Mouse (Mus musculus) G1E (cell line): ENCODE measurements around the gene Arid3a. TPM values are rescaled to one million over a fixed set of nuclear protein-coding genes. Genes with fewer than 3 reads are reported as not detected.

Experiments used
- ATAC-seq: 2 replicates; pipeline ENCODE4 v1.8.0; 2016; ENCODE audit warnings: mild to moderate bottlenecking; ENCODE audit not compliant: insufficient number of reproducible peaks, poor library complexity, low FRiP score, severe bottlenecking; ENCODE audit errors: extremely low read depth
- DNase-seq: peaks from one replicate; pipeline ENCODE4 v3.0.0; 2012; ENCODE audit warnings: low spot score
- H3K27me3 ChIP-seq: 2 replicates; pipeline ENCODE4 v1.6.1; 2012; ENCODE audit warnings: mild to moderate bottlenecking, low read length, inconsistent platforms; ENCODE audit not compliant: insufficient read depth
- H3K36me3 ChIP-seq: replicated peaks from 2 replicates; pipeline ENCODE3; 2012; ENCODE audit warnings: mild to moderate bottlenecking, inconsistent platforms
- H3K4me1 ChIP-seq: 2 replicates; pipeline ENCODE4 v1.6.1; 2012; ENCODE audit warnings: low read depth, low read length, inconsistent platforms, mixed read lengths; ENCODE audit not compliant: insufficient read depth
- H3K4me3 ChIP-seq: 2 replicates; pipeline ENCODE4 v1.5.1; 2012; ENCODE audit warnings: low read depth, mild to moderate bottlenecking, inconsistent platforms, low read length, moderate library complexity, mixed read lengths
- H3K9me3 ChIP-seq: replicated peaks from 2 replicates; pipeline ENCODE4 v1.6.1; 2012; ENCODE audit warnings: inconsistent platforms
- CTCF ChIP-seq: IDR thresholded peaks from 2 replicates; pipeline ENCODE4 v1.5.1; 2012; ENCODE audit warnings: low read depth, low read length, inconsistent platforms, mixed read lengths
- GATA1 ChIP-seq: IDR thresholded peaks from 2 replicates; pipeline ENCODE4 v1.6.1; 2012; ENCODE audit warnings: borderline replicate concordance, low read length, inconsistent platforms, mixed read lengths
- GATA2 ChIP-seq: IDR thresholded peaks from 2 replicates; pipeline ENCODE4 v1.6.1; 2012; ENCODE audit warnings: low read depth, low read length, inconsistent platforms, borderline replicate concordance
- POLR2AphosphoS5 ChIP-seq: IDR thresholded peaks from 2 replicates; pipeline ENCODE4 v1.6.1; 2012; ENCODE audit warnings: low read depth, low read length, inconsistent platforms; ENCODE audit not compliant: insufficient replicate concordance
- TAL1 ChIP-seq: conservative IDR thresholded peaks from 2 replicates; pipeline ENCODE4 v1.6.1; 2012; ENCODE audit warnings: low read depth, low read length, inconsistent platforms, mixed read lengths
- polyA plus RNA-seq: library from polyadenylated mRNA; stranded (reverse); fragments of >175 nt; gene quantifications from 2 replicates; pipeline ENCODE4 v1.2.3, GENCODE M21; 2012
- total RNA-seq, 2 experiments: library from RNA; stranded (forward) in 1 of 2; stranded (reverse) in 1 of 2; fragments of 200-1000 nt in 1 of 2; fragments of >200 nt in 1 of 2; fragmentation: Nextera tagmentation in 1 of 2; gene quantifications; 2 replicates each; pipeline ENCODE4 v1.2.3; 2014 to 2017

Arid3a gene
- total and polyA plus RNA-seq, 3 experiments, result 32.8 to 164 (median 35.4) TPM

DNA sequence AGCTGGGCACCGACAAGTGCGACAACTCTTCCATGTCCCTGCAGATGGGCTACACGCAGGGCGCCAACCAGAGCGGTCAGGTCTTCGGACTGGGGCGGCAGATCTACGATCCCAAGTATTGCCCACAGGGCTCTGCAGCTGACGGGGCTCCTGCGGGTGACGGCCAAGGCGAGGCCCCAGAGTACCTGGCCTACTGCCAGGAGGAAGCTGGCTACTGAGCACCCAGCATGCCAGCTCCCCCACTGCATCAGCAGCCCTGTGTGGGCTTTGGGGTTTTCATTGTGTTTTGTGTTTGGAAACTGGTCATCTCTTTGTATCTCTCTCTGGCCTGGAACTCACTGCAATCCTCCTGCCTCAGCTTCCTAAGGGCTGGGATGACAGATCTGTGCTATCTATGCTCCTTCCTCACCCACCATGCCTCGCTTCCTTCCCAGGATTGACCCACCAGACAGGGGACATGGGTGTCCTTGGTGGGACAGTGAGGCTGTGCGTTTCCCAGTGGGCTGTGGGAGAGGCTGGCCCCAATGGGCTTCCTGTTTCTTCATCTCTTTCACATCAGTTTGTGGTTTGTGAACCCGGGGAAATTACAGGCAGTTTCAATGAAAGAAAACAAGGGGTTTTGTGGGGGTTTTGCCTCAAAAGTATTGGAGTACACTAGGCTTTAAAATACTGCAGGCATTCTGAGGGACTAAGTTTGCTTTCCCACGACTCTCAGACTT lies 67.7 kb downstream of the Arid3a start:
- Histone ChIP-seq H3K4me1 (peaks cover 60% of the 10 kb centered on the region), H3K9me3 (peaks cover 12% of the 10 kb centered on the region), H3K4me3 (peak overlapping the region; percentile 36; the same call in 1 of the 2 replicates), H3K27me3 (peaks cover 4% of the 10 kb centered on the region; the same call in 1 of the 2 replicates), H3K36me3 (peaks cover 44% of the 10 kb centered on the region)
- TF ChIP-seq CTCF (no peak), GATA2 (no peak)
- no peak for ATAC-seq
- DNase-seq, result no peak

DNA sequence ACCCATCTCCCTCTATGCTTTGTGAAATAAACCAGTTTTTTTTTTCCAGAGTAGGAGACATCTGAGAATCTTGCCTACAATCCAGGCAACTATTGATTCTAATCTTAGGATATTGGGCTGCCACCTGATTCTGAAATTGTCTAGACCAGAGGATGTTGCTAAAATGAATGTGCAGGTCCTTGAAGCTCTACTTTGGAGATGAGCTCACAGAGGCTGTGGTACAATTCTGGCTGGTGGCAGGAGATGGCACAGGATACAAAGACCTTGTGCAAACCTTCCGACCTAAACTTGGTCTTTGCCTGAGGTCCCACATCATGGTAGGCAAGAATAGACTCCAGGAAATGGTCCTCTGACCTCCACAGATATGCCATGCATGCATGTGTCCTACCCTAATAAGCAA lies 68.8 kb downstream of the Arid3a start:
- no peak for DNase-seq
- no peak for TF ChIP-seq GATA1
- no peak for TF ChIP-seq POLR2AphosphoS5
- TF ChIP-seq CTCF, result no peak
- TF ChIP-seq TAL1, result no peak
- no peak for TF ChIP-seq GATA2
- H3K27me3 ChIP-seq, result no peaks in the 10 kb centered on the region
- H3K9me3 ChIP-seq, result peaks cover 12% of the 10 kb centered on the region
- no peak for ATAC-seq
- H3K4me3 ChIP-seq, result peak overlapping the region; percentile 74; the same call in 1 of the 2 replicates
- peaks cover 55% of the 10 kb centered on the region for H3K36me3 ChIP-seq
- peaks cover 61% of the 10 kb centered on the region for H3K4me1 ChIP-seq

DNA sequence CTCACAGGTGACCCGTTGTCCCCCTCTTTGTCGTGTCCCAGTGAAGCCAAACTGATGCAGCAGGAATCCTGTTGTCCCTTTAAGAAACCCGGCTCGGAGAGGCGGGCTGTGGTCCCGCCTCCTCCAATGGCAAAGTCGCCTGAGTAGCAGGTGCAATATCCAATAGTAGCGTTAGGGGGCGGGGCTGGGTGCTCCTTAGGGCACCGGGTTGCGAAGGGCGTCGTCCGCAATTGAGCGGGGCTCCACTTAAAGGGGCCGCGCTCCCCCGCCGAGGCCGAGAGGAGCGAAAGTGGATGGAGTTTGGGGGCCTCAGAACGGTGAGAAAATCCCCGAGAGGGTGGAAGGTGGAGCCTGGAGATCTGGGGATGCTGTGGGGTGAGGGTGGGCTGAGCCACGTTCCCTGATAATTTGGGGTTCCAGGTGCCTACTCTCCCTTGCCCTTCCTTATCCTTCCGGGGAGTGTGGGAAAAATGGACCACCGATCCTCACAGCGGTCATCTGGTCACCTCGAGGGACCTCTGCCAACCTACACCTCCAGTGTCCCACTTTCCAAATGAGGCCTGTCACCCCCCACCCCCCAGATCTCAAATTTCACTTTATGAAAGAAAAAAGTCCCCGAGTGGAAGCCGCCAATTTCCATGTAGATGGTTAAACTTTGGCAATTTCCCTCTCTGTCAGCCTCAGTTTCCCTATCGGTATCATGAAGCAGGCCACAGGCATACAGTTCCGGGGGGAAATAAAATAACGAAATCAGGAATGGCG lies 69.6 kb downstream of the Arid3a start, which contains the start of gene Abca7:
Gene Abca7 (plus strand): TSS at position 223 of the 762 bp plus-strand sequence.
- Histone ChIP-seq H3K4me1 (peaks cover 57% of the 10 kb centered on the region), H3K27me3 (no peaks in the 10 kb centered on the region), H3K4me3 (peak within 1 kb of the TSS; percentile 74), H3K9me3 (peaks cover 9% of the 10 kb centered on the region), H3K36me3 (peaks cover 59% of the 10 kb centered on the region)
- ATAC-seq (peak; percentile 85), DNase-seq (peak; percentile 97)
- no peak for TF ChIP-seq GATA1

DNA sequence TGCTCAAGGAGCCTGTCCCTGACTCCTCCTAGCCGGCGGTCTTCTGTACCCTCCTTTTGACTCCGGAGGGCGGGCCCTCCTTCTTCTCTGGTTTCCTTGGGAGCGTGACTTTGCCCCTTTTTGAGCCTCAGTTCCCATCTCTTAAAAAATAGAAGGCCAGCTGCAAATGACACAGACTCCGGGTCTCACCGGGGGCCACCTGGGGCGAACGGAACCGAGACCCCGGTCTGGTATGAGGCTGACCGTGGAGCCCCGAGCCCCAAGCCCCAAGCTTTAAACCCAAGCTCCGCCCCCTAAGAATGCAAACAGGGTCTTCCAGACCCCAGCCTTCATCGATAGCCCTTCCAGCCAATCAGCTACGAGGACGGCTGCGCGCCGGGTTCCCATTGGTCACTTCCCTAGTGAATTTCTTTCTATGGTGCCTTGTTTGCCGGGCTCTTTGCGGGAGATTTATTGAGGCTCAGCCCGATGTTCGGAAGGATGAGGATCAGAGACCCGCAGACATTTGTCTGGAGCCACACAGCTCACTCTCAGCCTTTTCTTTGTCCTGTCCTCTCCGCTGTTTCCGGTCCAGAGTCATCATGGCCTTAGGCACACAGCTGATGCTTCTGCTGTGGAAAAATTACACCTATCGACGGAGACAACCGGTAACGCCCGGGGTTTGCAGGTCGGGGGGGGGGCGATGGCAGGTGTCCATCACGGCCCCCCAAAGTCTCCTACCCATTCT lies 70.4 kb downstream of the Arid3a start:
- peaks cover 64% of the 10 kb centered on the region for H3K36me3 ChIP-seq
- TF ChIP-seq POLR2AphosphoS5 (no peak), GATA2 (no peak), TAL1 (no peak), CTCF (no peak), GATA1 (no peak)

DNA sequence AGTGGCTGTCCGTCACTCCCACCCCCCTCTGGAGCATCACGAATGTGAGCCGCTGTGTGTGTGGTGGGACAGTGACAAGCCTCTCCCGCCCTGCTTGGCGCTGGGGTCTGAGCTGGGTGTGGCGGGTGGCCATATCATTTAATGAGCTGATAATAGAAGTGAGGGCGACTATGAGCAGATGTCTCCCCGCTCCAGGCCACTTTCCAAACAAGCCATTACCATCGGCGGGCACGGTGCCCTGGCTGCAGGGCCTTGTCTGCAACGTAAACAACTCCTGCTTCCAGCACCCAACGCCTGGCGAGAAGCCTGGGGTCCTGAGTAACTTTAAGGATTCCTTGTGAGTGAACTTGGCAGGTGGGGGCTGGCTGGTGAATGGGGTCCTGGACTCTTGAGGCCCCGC lies 71.0 kb downstream of the Arid3a start:
- Histone ChIP-seq H3K9me3 (no peaks in the 10 kb centered on the region), H3K27me3 (no peaks in the 10 kb centered on the region), H3K4me1 (peaks cover 64% of the 10 kb centered on the region), H3K36me3 (peaks cover 66% of the 10 kb centered on the region), H3K4me3 (peak overlapping the region; percentile 74)
- no peak for TF ChIP-seq CTCF
- TF ChIP-seq POLR2AphosphoS5, result no peak
- TF ChIP-seq GATA1, result no peak
- no peak for TF ChIP-seq TAL1
- TF ChIP-seq GATA2, result no peak
- DNase-seq (no peak), ATAC-seq (no peak)

More for the DNA sequence above, 70.4 kb downstream of the Arid3a start:
- DNase-seq (peak; percentile 95), ATAC-seq (peak; percentile 71)
- Histone ChIP-seq H3K27me3 (no peaks in the 10 kb centered on the region), H3K4me3 (peak overlapping the region; percentile 74), H3K9me3 (peaks cover 4% of the 10 kb centered on the region), H3K4me1 (peaks cover 62% of the 10 kb centered on the region)

DNA sequence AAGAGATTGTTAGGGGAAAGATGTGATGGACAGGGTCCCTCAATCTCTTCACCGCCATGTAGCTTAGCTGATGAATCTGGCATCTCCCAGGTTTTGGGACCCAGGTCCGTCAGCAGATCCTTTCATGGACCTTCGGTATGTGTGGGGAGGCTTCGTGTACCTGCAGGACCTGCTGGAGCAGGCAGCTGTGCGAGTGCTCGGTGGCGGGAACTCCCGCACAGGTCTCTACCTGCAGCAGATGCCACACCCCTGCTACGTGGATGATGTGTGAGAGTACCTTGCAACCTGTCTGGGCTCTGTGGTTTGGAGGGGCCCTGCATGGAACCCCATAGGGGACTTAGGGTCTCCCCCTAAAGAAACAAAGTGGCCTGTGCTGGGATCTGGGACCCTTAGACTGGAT lies 75.1 kb downstream of the Arid3a start:
- H3K4me1 ChIP-seq, result peaks cover 58% of the 10 kb centered on the region
- no peaks in the 10 kb centered on the region for H3K27me3 ChIP-seq
- no peak for DNase-seq
- no peak overlapping the region for H3K4me3 ChIP-seq
- TF ChIP-seq GATA1 (no peak), POLR2AphosphoS5 (no peak), TAL1 (no peak), CTCF (no peak), GATA2 (no peak)
- H3K9me3 ChIP-seq, result no peaks in the 10 kb centered on the region
- peaks cover 94% of the 10 kb centered on the region for H3K36me3 ChIP-seq
- ATAC-seq, result no peak
